Mouse (Mus musculus): ENCODE measurements at regions not wholly inside any gene's neighbourhood (a gene's known extent, or its start where the extent isn't known, plus 50 kb on each side); places are given as distances from the start of the nearest gene placed in this dataset.

- no peak for DNase-seq (ENCODE audit: low spot score)
These were observed 158.3 kb upstream of the Spdye4c start for GRCm38 (mm10) chr2:128432741-128433140.

GRCm38 (mm10) chr2:128433553-128434081 lies 157.4 kb upstream of the Spdye4c start:
- no peak for DNase-seq (ENCODE audit: low spot score)

GRCm38 (mm10) chr2:128434200-128434977 lies 156.6 kb upstream of the Spdye4c start:
- DNase-seq (ENCODE audit: low spot score): no peak

- no peak for DNase-seq (ENCODE audit: low spot score)
These were observed 154.6 kb upstream of the Spdye4c start for GRCm38 (mm10) chr2:128436378-128436777.

- no peak for DNase-seq (ENCODE audit: low spot score)
These were observed 153.3 kb upstream of the Spdye4c start for GRCm38 (mm10) chr2:128437698-128438097.

GRCm38 (mm10) chr2:128438161-128438822 lies 152.7 kb upstream of the Spdye4c start:
- DNase-seq (ENCODE audit: low spot score): no peak

- no peak for DNase-seq (ENCODE audit: low spot score)
These were observed 152.1 kb upstream of the Spdye4c start for GRCm38 (mm10) chr2:128438897-128439296.

GRCm38 (mm10) chr2:128444599-128445011 lies 146.4 kb upstream of the Spdye4c start:
- no peak for DNase-seq (ENCODE audit: low spot score)

- DNase-seq (ENCODE audit: low spot score): no peak
These were observed 145.6 kb upstream of the Spdye4c start for GRCm38 (mm10) chr2:128445443-128445842.

- DNase-seq (ENCODE audit: low spot score): no peak
These were observed 141.7 kb upstream of the Spdye4c start for GRCm38 (mm10) chr2:128449294-128449693.

- DNase-seq (ENCODE audit: low spot score): no peak
These were observed 141.0 kb upstream of the Spdye4c start for GRCm38 (mm10) chr2:128450045-128450444.

GRCm38 (mm10) chr2:128451554-128452239 lies 139.3 kb upstream of the Spdye4c start:
- no peak for DNase-seq (ENCODE audit: low spot score)

- no peak for DNase-seq (ENCODE audit: low spot score)
These were observed 138.4 kb upstream of the Spdye4c start for GRCm38 (mm10) chr2:128452582-128452981.

GRCm38 (mm10) chr2:128454509-128454908 lies 136.5 kb upstream of the Spdye4c start:
- DNase-seq (ENCODE audit: low spot score): no peak

GRCm38 (mm10) chr2:128457591-128458209 lies 133.3 kb upstream of the Spdye4c start:
- no peak for DNase-seq (ENCODE audit: low spot score)

- DNase-seq (ENCODE audit: low spot score): no peak
These were observed 125.6 kb upstream of the Spdye4c start for GRCm38 (mm10) chr2:128465214-128465984.

GRCm38 (mm10) chr2:128467490-128468245 lies 123.3 kb upstream of the Spdye4c start:
- DNase-seq (ENCODE audit: low spot score): no peak

- no peak for DNase-seq (ENCODE audit: low spot score)
These were observed 122.7 kb upstream of the Spdye4c start for GRCm38 (mm10) chr2:128468323-128468722.

GRCm38 (mm10) chr2:128470351-128470750 lies 120.7 kb upstream of the Spdye4c start:
- peak; percentile 73 for DNase-seq (ENCODE audit: low spot score)

GRCm38 (mm10) chr2:128473241-128473954 lies 117.6 kb upstream of the Spdye4c start:
- DNase-seq (ENCODE audit: low spot score): peak; percentile 41

All from heart, adult 8-10 months (tissue).